Mouse (Mus musculus) liver, embryonic 14.5 days (tissue): Measurements from ENCODE around the gene Trim32.

Experiments
- CTCF ChIP-seq: IDR thresholded peaks from 2 replicates; pipeline ENCODE4 v1.5.1; 2016; ENCODE audit warnings: antibody characterized with exemption, low read depth, control low read depth
- EP300 ChIP-seq: IDR thresholded peaks from 2 replicates; pipeline ENCODE4 v1.6.1; 2016; ENCODE audit warnings: antibody characterized with exemption, low read depth

- no peak for TF ChIP-seq CTCF
- no peak for TF ChIP-seq EP300
These were observed 24.5 kb upstream of the Trim32 start for GRCm38 (mm10) chr4:65580254-65580653.
